Mouse (Mus musculus) cerebellum, adult 18-20 months (tissue): ENCODE measurements around the gene Yrdc.

Experiments
- DNase-seq, 2 experiments: peaks; one replicate each; pipeline ENCODE4 v3.0.0; 2021

Gene Yrdc

GRCm38 (mm10) chr4:124850261-124850913 lies at the start of gene Yrdc:
Gene Yrdc, plus strand, starts transcription at chr4:124850679.
- peak; percentile 92 to 97 for DNase-seq

- DNase-seq: peak; percentile 91 to 94
Observed at GRCm38 (mm10) chr4:124801552-124802308, 48.7 kb upstream of the Yrdc start, which contains the start of gene Mtf1. Gene Mtf1, plus strand, starts transcription at chr4:124802104.

GRCm38 (mm10) chr4:124802309-124803260 lies 47.9 kb upstream of the Yrdc start:
- DNase-seq: peak; percentile 94 to 97

- DNase-seq: no peak
Observed at GRCm38 (mm10) chr4:124803406-124803805, 47.1 kb upstream of the Yrdc start.

GRCm38 (mm10) chr4:124808511-124808910 lies 42.0 kb upstream of the Yrdc start:
- DNase-seq: no peak

GRCm38 (mm10) chr4:124809136-124809883 lies 41.2 kb upstream of the Yrdc start:
- no peak for DNase-seq

- no peak for DNase-seq
Observed at GRCm38 (mm10) chr4:124810056-124810455, 40.4 kb upstream of the Yrdc start.

GRCm38 (mm10) chr4:124811347-124811975 lies 39.0 kb upstream of the Yrdc start:
- peak; percentile 30 to 32 for DNase-seq

GRCm38 (mm10) chr4:124815901-124816300 lies 34.6 kb upstream of the Yrdc start:
- DNase-seq: peak; percentile 59 to 72

GRCm38 (mm10) chr4:124817803-124818202 lies 32.7 kb upstream of the Yrdc start:
- no peak for DNase-seq

GRCm38 (mm10) chr4:124818832-124819231 lies 31.6 kb upstream of the Yrdc start:
- DNase-seq: no peak

- no peak for DNase-seq
Observed at GRCm38 (mm10) chr4:124824967-124825366, 25.5 kb upstream of the Yrdc start.

- no peak for DNase-seq
Observed at GRCm38 (mm10) chr4:124825371-124825965, 25.0 kb upstream of the Yrdc start.

- no peak for DNase-seq
Observed at GRCm38 (mm10) chr4:124829671-124830070, 20.8 kb upstream of the Yrdc start.

GRCm38 (mm10) chr4:124832796-124833195 lies 17.7 kb upstream of the Yrdc start:
- no peak for DNase-seq

GRCm38 (mm10) chr4:124838035-124838700 lies 12.3 kb upstream of the Yrdc start:
- DNase-seq: no peak

- no peak for DNase-seq
Observed at GRCm38 (mm10) chr4:124840998-124841397, 9.5 kb upstream of the Yrdc start.

- DNase-seq: peak; percentile 43 to 58
Observed at GRCm38 (mm10) chr4:124843493-124843892, 7.0 kb upstream of the Yrdc start.

GRCm38 (mm10) chr4:124847573-124847972 lies 2.9 kb upstream of the Yrdc start:
- peak; percentile 83 to 88 for DNase-seq

GRCm38 (mm10) chr4:124849631-124850260 lies 733 bp upstream of the Yrdc start:
- DNase-seq: peak; percentile 57 to 58
